Mouse (Mus musculus) stomach, embryonic 15.5 days (tissue): ENCODE data around the gene Nsun5. TPM values are rescaled to one million over a fixed set of nuclear protein-coding genes. Genes with fewer than 3 reads are reported as not detected.
A peak's percentile ranks its signal among the peaks of the same experiment; 100 is the strongest.
"Not testable (repeated sequence)": the region's sequence is repeated elsewhere in the genome, so short reads cannot be mapped to it uniquely, and the experiment has no call there.

Source experiments
- ATAC-seq: fragments of 200-750 bp; cut with Nextera tagmentation; 2 replicates; pipeline ENCODE4 v1.8.0; 2017; ENCODE audit warnings: low read depth, moderate number of reproducible peaks, moderate TSS enrichment; ENCODE audit not compliant: insufficient read depth, low FRiP score
- H3K27ac ChIP-seq: fragments of 300-500 bp; sonication (generic); 2 replicates; pipeline ENCODE4 v1.5.1; 2015; ENCODE audit warnings: mild to moderate bottlenecking, inconsistent platforms
- H3K27me3 ChIP-seq: fragments of 300-500 bp; sonication (generic); replicated peaks from 2 replicates; pipeline ENCODE4 v1.6.1; 2015; ENCODE audit warnings: inconsistent platforms
- H3K36me3 ChIP-seq: fragments of 300-500 bp; sonication (generic); 2 replicates; pipeline ENCODE4 v1.6.1; 2015; ENCODE audit warnings: inconsistent platforms
- H3K4me1 ChIP-seq: fragments of 300-500 bp; sonication (generic); 2 replicates; pipeline ENCODE4 v1.6.1; 2015; ENCODE audit warnings: inconsistent platforms
- H3K4me2 ChIP-seq: fragments of 300-500 bp; sonication (generic); 2 replicates; pipeline ENCODE4 v1.6.1; 2015; ENCODE audit warnings: mild to moderate bottlenecking, inconsistent platforms
- H3K4me3 ChIP-seq: fragments of 300-500 bp; sonication (generic); replicated peaks from 2 replicates; pipeline ENCODE4 v1.5.1; 2015; ENCODE audit warnings: inconsistent platforms
- H3K9ac ChIP-seq: fragments of 300-500 bp; sonication (generic); 2 replicates; pipeline ENCODE4 v1.6.1; 2015; ENCODE audit warnings: inconsistent platforms
- H3K9me3 ChIP-seq: fragments of 300-500 bp; sonication (generic); 2 replicates; pipeline ENCODE4 v1.6.1; 2016; ENCODE audit warnings: inconsistent platforms
- WGBS: fragments of 180-500 bp; shearing (Covaris S2); methylation state at CpG from one replicate; pipeline ENCODE4 v1.1.7; 2015; 5-methylcytosine and 5-hydroxymethylcytosine counted together
- polyA plus RNA-seq: library from polyadenylated mRNA; unstranded; fragments of >200 nt; fragmentation: Nextera tagmentation; extraction: Ambion mirVana; gene quantifications from 2 replicates; pipeline ENCODE4 v1.2.1, GENCODE M21; 2015

Nsun5 gene
- polyA plus RNA-seq, 1 experiment from 2014 or later, result 29.0 TPM

GRCm38 (mm10) chr5:135352995-135353394 is 16.8 kb upstream of the Nsun5 start, which contains the start of gene Trim50:
Gene Trim50, plus strand, starts transcription at chr5:135353295.
- H3K36me3 ChIP-seq, result no peaks in the 10 kb centered on the region
- H3K4me1 ChIP-seq, result no peaks in the 10 kb centered on the region
- H3K4me2 ChIP-seq, result no peak within 1 kb of the TSS
- H3K4me3 ChIP-seq, result no peak within 1 kb of the TSS
- 56% methylated on average over 9 of the region's 9 CpGs for WGBS
- H3K27ac ChIP-seq, result no peak within 1 kb of the TSS
- no peak for ATAC-seq
- H3K9me3 ChIP-seq, result no peaks in the 10 kb centered on the region
- H3K27me3 ChIP-seq, result no peaks in the 10 kb centered on the region
- H3K9ac ChIP-seq, result no peak within 1 kb of the TSS

GRCm38 (mm10) chr5:135353564-135353963 is 16.2 kb upstream of the Nsun5 start:
- 21% methylated on average over 20 of the region's 20 CpGs for WGBS
- no peak overlapping the region for H3K4me2 ChIP-seq

GRCm38 (mm10) chr5:135356090-135356489 is 13.7 kb upstream of the Nsun5 start:
- Histone ChIP-seq H3K9me3 (no peaks in the 10 kb centered on the region), H3K4me2 (no peak overlapping the region), H3K27ac (no peak overlapping the region), H3K27me3 (no peaks in the 10 kb centered on the region), H3K4me3 (no peak overlapping the region), H3K4me1 (no peaks in the 10 kb centered on the region), H3K36me3 (no peaks in the 10 kb centered on the region), H3K9ac (no peak overlapping the region)
- WGBS, result 48% methylated on average over 1 of the region's 1 CpGs
- ATAC-seq, result no peak

More at GRCm38 (mm10) chr5:135353564-135353963, 16.2 kb upstream of the Nsun5 start:
- no peaks in the 10 kb centered on the region for H3K36me3 ChIP-seq
- no peaks in the 10 kb centered on the region for H3K27me3 ChIP-seq
- no peaks in the 10 kb centered on the region for H3K9me3 ChIP-seq
- no peak overlapping the region for H3K4me3 ChIP-seq
- H3K9ac ChIP-seq, result no peak overlapping the region
- ATAC-seq, result no peak
- H3K4me1 ChIP-seq, result no peaks in the 10 kb centered on the region
- no peak overlapping the region for H3K27ac ChIP-seq

- Histone ChIP-seq H3K9me3 (no peaks in the 10 kb centered on the region), H3K27me3 (no peaks in the 10 kb centered on the region), H3K36me3 (no peaks in the 10 kb centered on the region), H3K9ac (no peak overlapping the region), H3K4me1 (no peaks in the 10 kb centered on the region), H3K4me3 (no peak overlapping the region), H3K4me2 (no peak overlapping the region), H3K27ac (no peak overlapping the region)
- peak; percentile 68; the same call in 1 of the 2 replicates for ATAC-seq
- 83% methylated on average over 2 of the region's 2 CpGs for WGBS
These were observed 12.2 kb upstream of the Nsun5 start for GRCm38 (mm10) chr5:135357556-135357955.

GRCm38 (mm10) chr5:135359772-135360171 is 10.0 kb upstream of the Nsun5 start:
- H3K27me3 ChIP-seq, result no peaks in the 10 kb centered on the region
- no peak overlapping the region for H3K4me3 ChIP-seq
- H3K36me3 ChIP-seq, result no peaks in the 10 kb centered on the region
- H3K4me2 ChIP-seq, result no peak overlapping the region
- no peaks in the 10 kb centered on the region for H3K4me1 ChIP-seq
- ATAC-seq, result no peak
- no peaks in the 10 kb centered on the region for H3K9me3 ChIP-seq
- no peak overlapping the region for H3K9ac ChIP-seq
- 87% methylated on average over 2 of the region's 2 CpGs for WGBS
- H3K27ac ChIP-seq, result no peak overlapping the region

- 87% methylated on average over 3 of the region's 3 CpGs for WGBS
- Histone ChIP-seq H3K4me3 (no peak overlapping the region), H3K4me1 (no peaks in the 10 kb centered on the region), H3K9me3 (no peaks in the 10 kb centered on the region), H3K27me3 (no peaks in the 10 kb centered on the region), H3K27ac (no peak overlapping the region), H3K9ac (no peak overlapping the region), H3K4me2 (no peak overlapping the region), H3K36me3 (no peaks in the 10 kb centered on the region)
- ATAC-seq, result no peak
These were observed 7.2 kb upstream of the Nsun5 start for GRCm38 (mm10) chr5:135362572-135362971.

GRCm38 (mm10) chr5:135363540-135363939 is 6.2 kb upstream of the Nsun5 start:
- WGBS, result 26% methylated on average over 12 of the region's 12 CpGs
- no peaks in the 10 kb centered on the region for H3K9me3 ChIP-seq
- ATAC-seq, result no peak

GRCm38 (mm10) chr5:135367841-135368240 is 1.9 kb upstream of the Nsun5 start:
- H3K4me2 ChIP-seq, result no peak overlapping the region
- H3K4me3 ChIP-seq, result no peak overlapping the region
- no peaks in the 10 kb centered on the region for H3K27me3 ChIP-seq
- no peak overlapping the region for H3K27ac ChIP-seq
- ATAC-seq, result no peak
- peaks cover 12% of the 10 kb centered on the region for H3K4me1 ChIP-seq
- 54% methylated on average over 6 of the region's 6 CpGs for WGBS
- no peaks in the 10 kb centered on the region for H3K9me3 ChIP-seq
- no peak overlapping the region for H3K9ac ChIP-seq
- H3K36me3 ChIP-seq, result peaks cover 8% of the 10 kb centered on the region; the same call in 1 of the 2 replicates

More at GRCm38 (mm10) chr5:135363540-135363939, 6.2 kb upstream of the Nsun5 start:
- no peaks in the 10 kb centered on the region for H3K27me3 ChIP-seq
- H3K36me3 ChIP-seq, result no peaks in the 10 kb centered on the region
- no peak overlapping the region for H3K4me2 ChIP-seq
- no peaks in the 10 kb centered on the region for H3K4me1 ChIP-seq
- no peak overlapping the region for H3K9ac ChIP-seq
- H3K4me3 ChIP-seq, result no peak overlapping the region
- no peak overlapping the region for H3K27ac ChIP-seq

- Histone ChIP-seq H3K4me2 (no peak overlapping the region), H3K4me1 (peaks cover 12% of the 10 kb centered on the region), H3K36me3 (peaks cover 9% of the 10 kb centered on the region), H3K9ac (no peak overlapping the region), H3K27me3 (no peaks in the 10 kb centered on the region), H3K9me3 (no peaks in the 10 kb centered on the region), H3K4me3 (no peak overlapping the region), H3K27ac (no peak overlapping the region)
- ATAC-seq, result no peak
- WGBS, result 87% methylated on average over 6 of the region's 6 CpGs
These were observed 1.4 kb upstream of the Nsun5 start for GRCm38 (mm10) chr5:135368312-135368711.

GRCm38 (mm10) chr5:135369196-135369595 is 557 bp upstream of the Nsun5 start:
- H3K27me3 ChIP-seq, H3K9ac ChIP-seq, ATAC-seq, H3K9me3 ChIP-seq: not testable (repeated sequence)
- Histone ChIP-seq H3K4me3 (peak overlapping the region; percentile 95), H3K4me1 (peaks cover 12% of the 10 kb centered on the region), H3K36me3 (peaks cover 18% of the 10 kb centered on the region), H3K4me2 (peak overlapping the region; percentile 79), H3K27ac (peak overlapping the region; percentile 88; the same call in 1 of the 2 replicates)
- 53% methylated on average over 9 of the region's 9 CpGs for WGBS

GRCm38 (mm10) chr5:135371195-135371594 is 1.4 kb downstream of the Nsun5 start:
- Histone ChIP-seq H3K27me3 (no peaks in the 10 kb centered on the region), H3K9ac (no peak overlapping the region), H3K27ac (no peak overlapping the region), H3K4me2 (no peak overlapping the region), H3K9me3 (no peaks in the 10 kb centered on the region), H3K4me3 (no peak overlapping the region), H3K36me3 (peaks cover 37% of the 10 kb centered on the region), H3K4me1 (peaks cover 12% of the 10 kb centered on the region)
- 95% methylated on average over 13 of the region's 13 CpGs for WGBS
- no peak for ATAC-seq

- Histone ChIP-seq H3K27me3 (no peaks in the 10 kb centered on the region), H3K9ac (no peak overlapping the region), H3K4me3 (no peak overlapping the region), H3K9me3 (no peaks in the 10 kb centered on the region), H3K4me1 (peaks cover 12% of the 10 kb centered on the region), H3K36me3 (peaks cover 50% of the 10 kb centered on the region), H3K27ac (no peak overlapping the region), H3K4me2 (no peak overlapping the region)
- ATAC-seq, result no peak
- WGBS, result 92% methylated on average over 5 of the region's 5 CpGs
These were observed 3.8 kb downstream of the Nsun5 start for GRCm38 (mm10) chr5:135373601-135374000.

GRCm38 (mm10) chr5:135375167-135375566 is 5.4 kb downstream of the Nsun5 start:
- Histone ChIP-seq H3K9me3 (no peaks in the 10 kb centered on the region), H3K4me2 (no peak overlapping the region), H3K27me3 (no peaks in the 10 kb centered on the region), H3K4me1 (peaks cover 7% of the 10 kb centered on the region), H3K4me3 (no peak overlapping the region), H3K36me3 (peaks cover 62% of the 10 kb centered on the region), H3K9ac (no peak overlapping the region), H3K27ac (no peak overlapping the region)
- 71% methylated on average over 8 of the region's 8 CpGs for WGBS
- no peak for ATAC-seq
